Mouse (Mus musculus): ENCODE measurements around the gene Prickle1. TPM values are rescaled to one million over a fixed set of nuclear protein-coding genes. Genes with fewer than 3 reads are reported as not detected.

The Prickle1 gene
- total RNA-seq (2017): 2.0 and 2.3 TPM in 2 replicates

DNA sequence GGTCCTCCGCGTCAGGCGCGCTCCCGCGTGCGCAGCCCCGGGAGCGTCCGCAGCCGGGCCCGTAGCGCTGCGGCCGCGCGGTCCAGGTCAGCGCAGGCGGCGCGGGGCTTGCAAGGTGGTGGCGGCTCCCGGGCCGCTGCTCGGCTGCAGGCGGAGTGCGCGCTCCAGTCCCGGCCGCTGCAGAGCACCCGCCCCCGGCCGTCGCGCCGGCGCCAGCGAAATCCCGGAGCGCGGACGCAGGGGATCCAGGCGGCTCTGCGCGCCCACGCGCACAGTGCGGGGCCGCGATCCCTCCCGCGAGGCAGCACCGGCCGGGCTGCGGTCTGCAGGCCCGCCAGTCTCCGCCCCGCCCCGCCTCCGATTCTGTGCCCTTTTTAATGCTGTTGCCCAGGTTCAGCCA is at the start of gene Prickle1:
TSS of gene Prickle1 (minus strand) at position 146 of the 400 bp plus-strand sequence.
- peak; percentile 58 to 65 for ATAC-seq (replicated peaks in 1 of 2; ENCODE audit: insufficient read depth in 1 of 2, low FRiP score in 2 of 2, low TSS enrichment in 1 of 2, low read depth in 1 of 2, poor library complexity in 2 of 2, severe bottlenecking in 2 of 2)

DNA sequence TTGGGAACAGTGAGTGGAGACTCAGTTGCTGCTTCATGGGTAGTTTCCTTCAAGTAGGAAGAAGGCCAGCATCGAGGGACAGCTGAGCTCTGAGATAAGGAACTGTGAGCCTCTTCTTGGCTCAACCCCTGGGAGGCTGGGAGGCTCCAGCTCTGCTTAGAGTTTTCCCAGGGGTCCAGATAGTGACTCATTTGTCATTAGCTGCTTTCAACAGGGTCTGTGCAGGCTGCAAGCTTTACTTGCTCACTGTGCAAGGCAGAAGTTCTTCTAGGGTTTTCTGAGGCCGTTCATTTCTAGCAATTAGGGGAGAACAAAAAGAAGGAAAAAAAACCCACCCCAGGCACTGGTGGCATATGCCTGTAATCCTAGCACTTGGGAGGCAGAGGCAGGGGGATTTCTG is 44.5 kb upstream of the Prickle1 start:
- ATAC-seq (replicated peaks in 1 of 2; ENCODE audit: insufficient read depth in 1 of 2, low FRiP score in 2 of 2, low TSS enrichment in 1 of 2, low read depth in 1 of 2, poor library complexity in 2 of 2, severe bottlenecking in 2 of 2): no peak

DNA sequence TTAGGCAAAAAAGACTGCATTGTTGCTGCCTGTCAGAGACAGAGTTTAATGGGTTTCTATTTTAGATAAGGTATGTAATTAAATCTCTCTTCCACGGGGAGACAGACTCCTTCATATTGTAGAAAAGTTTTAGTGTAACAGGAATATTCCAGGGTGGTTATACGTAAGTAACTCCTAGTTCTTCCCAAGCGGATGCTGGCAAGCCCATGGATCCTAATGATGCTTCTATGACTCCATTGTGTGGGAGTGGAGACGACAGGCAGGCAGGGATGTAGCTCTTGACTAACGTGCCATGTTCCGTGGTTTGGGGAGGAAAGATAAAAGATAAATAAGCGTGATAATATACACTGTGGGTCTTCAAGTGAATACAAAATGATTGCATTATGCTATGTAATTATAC is 41.3 kb upstream of the Prickle1 start:
- ATAC-seq (replicated peaks in 1 of 2; ENCODE audit: insufficient read depth in 1 of 2, low FRiP score in 2 of 2, low TSS enrichment in 1 of 2, low read depth in 1 of 2, poor library complexity in 2 of 2, severe bottlenecking in 2 of 2): no peak

DNA sequence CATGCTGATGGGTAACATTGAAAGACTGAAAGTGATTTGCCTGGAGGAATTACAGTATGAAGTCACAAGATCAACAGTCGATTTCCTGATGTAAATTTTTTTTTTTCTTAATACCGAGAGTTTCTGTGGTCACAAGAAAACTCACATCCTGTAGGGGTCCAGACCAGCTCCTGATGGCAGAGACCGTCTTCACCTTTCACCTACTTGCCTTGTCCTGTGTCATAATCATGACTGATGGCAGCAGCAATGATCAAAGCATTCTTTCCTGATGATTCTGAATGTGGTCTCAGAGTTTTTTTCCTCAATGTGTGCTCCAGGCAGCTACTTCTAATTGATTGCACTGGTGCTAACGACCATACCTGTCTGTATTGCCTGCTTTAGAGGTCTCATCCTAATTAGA is 39.9 kb upstream of the Prickle1 start:
- no peak for ATAC-seq (replicated peaks in 1 of 2; ENCODE audit: insufficient read depth in 1 of 2, low FRiP score in 2 of 2, low TSS enrichment in 1 of 2, low read depth in 1 of 2, poor library complexity in 2 of 2, severe bottlenecking in 2 of 2)

DNA sequence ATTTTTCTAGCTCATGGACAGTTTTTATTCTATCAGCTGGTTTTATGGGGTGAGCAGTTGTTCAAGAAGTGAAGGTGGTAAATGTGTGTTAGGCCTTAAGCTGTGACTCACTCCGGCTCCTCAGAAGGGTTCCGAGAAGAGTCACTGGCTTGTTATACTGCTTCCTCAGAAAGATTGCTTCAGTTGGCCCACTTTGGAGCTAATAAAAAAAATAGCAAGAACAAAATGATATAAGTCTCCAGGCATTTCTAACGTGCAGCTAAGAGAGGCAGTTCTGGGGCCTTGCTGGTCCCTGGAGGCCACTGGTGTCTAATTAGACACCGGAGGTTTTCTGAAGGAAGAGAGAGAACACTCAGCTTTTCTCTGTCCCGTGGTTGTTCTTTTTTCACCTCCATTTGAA is 38.8 kb upstream of the Prickle1 start:
- no peak for ATAC-seq (replicated peaks in 1 of 2; ENCODE audit: insufficient read depth in 1 of 2, low FRiP score in 2 of 2, low TSS enrichment in 1 of 2, low read depth in 1 of 2, poor library complexity in 2 of 2, severe bottlenecking in 2 of 2)

DNA sequence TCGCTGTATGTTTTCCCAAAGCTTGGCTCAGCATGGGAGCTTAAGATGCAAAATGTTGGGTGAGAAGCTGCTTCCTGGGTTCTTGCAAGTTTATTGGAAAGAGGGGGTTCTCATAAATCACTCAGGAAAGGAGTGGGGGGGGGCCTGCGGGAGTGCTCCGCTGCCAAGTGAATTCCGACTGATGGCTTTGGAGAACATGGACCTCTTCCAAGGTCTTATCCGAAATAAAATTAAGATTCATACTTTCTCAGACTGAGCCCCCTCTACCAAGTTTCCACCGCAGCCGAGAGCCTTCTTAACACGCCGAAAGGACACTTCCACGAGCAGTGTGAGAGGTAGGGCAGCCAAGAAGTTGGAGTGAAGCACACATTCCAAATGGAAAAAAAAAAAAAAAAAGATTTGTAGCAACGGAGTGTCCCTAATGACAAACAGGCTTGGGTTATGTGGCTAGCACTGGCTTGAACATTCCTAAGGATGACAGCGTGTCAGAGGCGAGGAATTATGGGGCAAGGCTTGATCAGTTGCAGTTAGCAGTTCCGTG is 34.4 kb upstream of the Prickle1 start:
- no peak for ATAC-seq (replicated peaks in 1 of 2; ENCODE audit: insufficient read depth in 1 of 2, low FRiP score in 2 of 2, low TSS enrichment in 1 of 2, low read depth in 1 of 2, poor library complexity in 2 of 2, severe bottlenecking in 2 of 2)

DNA sequence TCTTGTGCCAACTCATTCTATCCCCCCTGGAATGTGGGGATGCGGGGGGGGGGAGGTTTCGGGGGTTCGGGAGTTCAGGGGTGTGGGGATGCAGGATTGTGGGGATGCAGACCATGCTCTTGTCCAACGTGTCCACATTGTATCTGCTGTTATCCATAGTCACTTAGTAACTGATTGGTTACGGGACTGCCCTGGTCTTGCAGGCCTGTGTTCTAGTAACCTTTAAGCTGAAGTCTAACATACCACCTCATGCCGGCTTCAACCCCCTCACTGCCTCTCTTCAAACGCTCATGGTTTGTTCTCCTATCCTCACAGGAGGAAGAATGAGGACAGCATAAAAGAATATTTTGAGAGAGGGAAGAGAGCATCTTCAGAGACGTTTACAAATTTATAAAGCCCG is 33.5 kb upstream of the Prickle1 start:
- ATAC-seq (replicated peaks in 1 of 2; ENCODE audit: insufficient read depth in 1 of 2, low FRiP score in 2 of 2, low TSS enrichment in 1 of 2, low read depth in 1 of 2, poor library complexity in 2 of 2, severe bottlenecking in 2 of 2): no peak

DNA sequence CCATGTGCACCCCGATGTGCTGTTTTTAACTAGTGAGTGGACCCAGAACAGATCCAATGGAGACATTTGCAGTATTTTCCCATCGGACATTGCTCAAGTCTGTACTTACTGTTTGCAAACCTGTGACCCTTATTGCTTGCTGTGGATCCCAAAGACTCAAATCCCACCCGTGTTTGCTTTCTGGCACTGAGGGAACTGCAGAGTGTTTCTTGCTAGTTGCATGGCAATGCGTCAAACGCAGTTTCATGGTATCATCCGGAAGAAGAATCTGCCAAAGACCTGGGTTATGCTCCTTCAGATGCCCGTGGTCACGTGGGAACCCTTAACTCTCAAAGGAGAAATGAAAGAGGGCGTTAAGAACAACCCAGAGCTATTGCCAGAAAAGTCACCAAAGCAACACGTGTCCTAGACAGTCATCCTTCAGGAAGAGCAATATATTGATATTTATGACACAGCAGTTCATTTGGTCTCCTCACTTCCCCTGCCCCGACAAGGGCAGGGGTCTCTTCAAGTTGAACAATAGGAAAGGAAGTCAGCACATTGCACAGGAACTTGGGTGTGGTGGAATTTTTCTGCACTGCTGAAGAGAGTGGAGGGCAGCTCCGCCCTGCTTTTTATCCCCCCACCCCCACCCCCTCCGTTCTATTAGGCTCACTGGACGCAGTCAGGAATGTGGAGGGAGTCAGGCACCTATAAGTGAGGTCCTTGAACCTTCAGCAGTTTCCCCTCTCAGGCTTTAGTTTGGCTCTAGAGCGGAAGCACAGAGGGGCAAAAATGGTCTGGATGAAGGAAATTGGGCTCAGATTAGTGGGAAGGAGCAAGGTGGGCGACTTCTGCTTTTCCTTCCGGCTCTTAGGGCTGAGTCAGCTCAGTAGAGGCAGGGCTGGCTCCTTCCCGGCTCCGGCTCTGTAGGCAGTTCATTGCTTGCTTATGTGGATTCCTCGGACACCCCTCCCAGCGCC is 32.4 kb upstream of the Prickle1 start:
- peak; percentile 40 to 58; a peak in 1 of 4 replicates for ATAC-seq (replicated peaks in 1 of 2; ENCODE audit: insufficient read depth in 1 of 2, low FRiP score in 2 of 2, low TSS enrichment in 1 of 2, low read depth in 1 of 2, poor library complexity in 2 of 2, severe bottlenecking in 2 of 2)

DNA sequence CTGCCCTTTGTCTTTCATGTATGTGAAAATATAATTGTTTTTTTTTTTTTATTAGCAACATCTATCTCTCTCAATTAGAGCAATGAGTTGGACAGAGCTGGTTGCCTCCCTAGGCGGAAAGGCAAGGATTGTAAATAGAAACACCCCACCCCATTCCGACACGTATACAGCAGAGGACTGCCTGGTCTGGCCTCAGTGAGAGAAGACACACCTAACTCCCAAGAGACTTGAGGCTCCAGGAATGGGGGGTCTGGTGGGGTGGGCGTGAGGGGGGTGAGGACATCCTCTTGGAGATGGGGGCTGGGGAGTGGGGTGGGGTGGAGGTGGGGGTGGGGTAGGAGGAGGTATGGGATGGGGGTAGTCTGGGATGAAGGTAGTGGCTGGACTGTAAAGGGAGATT is 23.9 kb upstream of the Prickle1 start:
- ATAC-seq (replicated peaks in 1 of 2; ENCODE audit: insufficient read depth in 1 of 2, low FRiP score in 2 of 2, low TSS enrichment in 1 of 2, low read depth in 1 of 2, poor library complexity in 2 of 2, severe bottlenecking in 2 of 2): no peak

DNA sequence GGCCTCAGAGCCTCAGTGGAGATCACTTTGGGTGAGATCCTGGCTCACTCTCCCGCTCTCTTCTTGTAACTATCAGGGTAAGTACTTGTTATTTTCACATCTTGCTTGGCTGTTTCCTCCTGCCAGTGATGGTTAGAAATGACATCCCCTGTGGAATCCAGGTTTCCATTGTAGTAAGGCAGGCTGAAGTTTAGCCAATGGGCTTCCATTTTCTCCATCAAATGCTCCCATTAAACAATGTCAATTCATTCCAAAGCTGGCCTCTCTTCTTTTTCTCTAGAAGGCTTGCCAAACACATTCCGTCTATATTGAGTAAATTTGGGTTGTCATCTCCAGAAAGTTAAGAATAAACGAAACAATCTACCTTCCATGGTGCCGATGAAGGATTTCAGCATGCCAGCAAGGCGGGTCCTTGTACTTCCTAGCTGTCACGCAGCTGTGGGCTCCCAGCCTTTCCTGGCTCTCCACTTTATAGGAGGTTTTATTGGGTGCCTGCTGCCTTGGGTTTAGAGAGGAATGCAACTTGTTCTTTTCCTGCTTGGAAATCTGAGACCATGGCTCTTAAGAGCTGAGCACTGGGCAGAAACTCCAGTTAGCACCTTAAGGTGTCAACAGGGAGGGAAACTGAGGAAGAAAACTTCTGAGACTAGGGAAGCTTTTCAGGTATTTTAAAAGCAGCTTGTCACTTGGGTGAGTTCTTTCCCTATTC is 22.9 kb upstream of the Prickle1 start:
- no peak for ATAC-seq (replicated peaks in 1 of 2; ENCODE audit: insufficient read depth in 1 of 2, low FRiP score in 2 of 2, low TSS enrichment in 1 of 2, low read depth in 1 of 2, poor library complexity in 2 of 2, severe bottlenecking in 2 of 2)

DNA sequence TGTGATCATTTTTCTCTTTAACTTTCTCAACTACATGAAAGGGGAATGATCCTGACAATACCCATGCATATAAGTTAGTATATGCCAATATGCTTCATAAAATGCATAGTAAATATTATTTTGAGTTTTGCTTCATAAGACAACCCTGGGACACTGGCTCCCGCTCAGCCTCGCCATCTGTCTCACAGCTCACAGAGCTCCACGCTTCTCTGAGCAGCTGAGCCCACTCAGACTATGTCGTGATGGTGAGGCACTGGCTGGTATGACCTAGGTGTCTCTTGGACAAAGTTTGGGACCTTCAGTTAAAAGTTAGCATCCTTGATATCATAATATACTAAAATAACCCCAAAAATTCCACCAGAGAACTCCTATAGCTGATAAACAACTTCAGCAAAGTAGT is 20.6 kb upstream of the Prickle1 start:
- no peak for ATAC-seq (replicated peaks in 1 of 2; ENCODE audit: insufficient read depth in 1 of 2, low FRiP score in 2 of 2, low TSS enrichment in 1 of 2, low read depth in 1 of 2, poor library complexity in 2 of 2, severe bottlenecking in 2 of 2)

DNA sequence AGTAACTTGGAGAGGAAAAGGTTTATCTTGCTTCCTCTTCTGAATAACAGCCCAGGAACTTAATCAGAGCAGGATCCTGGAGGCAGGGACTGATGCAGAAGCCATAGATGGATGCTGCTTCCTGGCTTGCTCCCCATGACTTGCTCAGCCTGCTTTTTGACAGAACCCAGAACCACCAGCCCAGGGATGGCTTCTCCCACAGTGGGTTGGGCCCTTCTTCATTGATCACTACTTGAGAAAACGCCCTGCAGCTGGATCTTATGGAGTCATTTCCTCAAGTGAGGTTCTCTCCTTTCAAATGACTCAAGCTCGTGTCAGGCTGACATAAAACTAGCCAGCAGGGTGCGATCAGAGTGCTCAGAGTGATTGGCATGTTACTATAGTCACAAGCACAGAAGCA is 19.3 kb upstream of the Prickle1 start:
- no peak for ATAC-seq (replicated peaks in 1 of 2; ENCODE audit: insufficient read depth in 1 of 2, low FRiP score in 2 of 2, low TSS enrichment in 1 of 2, low read depth in 1 of 2, poor library complexity in 2 of 2, severe bottlenecking in 2 of 2)

DNA sequence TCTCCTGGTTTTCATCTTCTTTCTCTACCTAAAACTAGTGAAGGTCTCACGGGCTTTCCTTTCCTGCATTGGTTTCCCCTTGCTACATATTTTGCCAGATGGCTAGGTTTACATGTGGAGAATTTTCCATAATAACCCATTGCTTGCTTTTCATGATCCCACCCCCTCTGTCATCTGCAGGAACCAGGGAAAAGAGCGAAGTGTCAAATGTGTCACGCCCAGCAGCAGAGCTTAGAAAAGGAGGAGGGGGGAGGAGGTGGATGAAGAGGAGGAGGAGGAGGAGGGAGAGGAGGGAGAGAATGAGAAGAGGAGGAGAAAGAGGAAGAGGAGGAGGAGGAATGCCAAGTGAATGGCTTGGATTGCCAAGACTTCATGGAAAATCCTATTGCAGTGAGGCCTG is 17.9 kb upstream of the Prickle1 start:
- ATAC-seq (replicated peaks in 1 of 2; ENCODE audit: insufficient read depth in 1 of 2, low FRiP score in 2 of 2, low TSS enrichment in 1 of 2, low read depth in 1 of 2, poor library complexity in 2 of 2, severe bottlenecking in 2 of 2): no peak

DNA sequence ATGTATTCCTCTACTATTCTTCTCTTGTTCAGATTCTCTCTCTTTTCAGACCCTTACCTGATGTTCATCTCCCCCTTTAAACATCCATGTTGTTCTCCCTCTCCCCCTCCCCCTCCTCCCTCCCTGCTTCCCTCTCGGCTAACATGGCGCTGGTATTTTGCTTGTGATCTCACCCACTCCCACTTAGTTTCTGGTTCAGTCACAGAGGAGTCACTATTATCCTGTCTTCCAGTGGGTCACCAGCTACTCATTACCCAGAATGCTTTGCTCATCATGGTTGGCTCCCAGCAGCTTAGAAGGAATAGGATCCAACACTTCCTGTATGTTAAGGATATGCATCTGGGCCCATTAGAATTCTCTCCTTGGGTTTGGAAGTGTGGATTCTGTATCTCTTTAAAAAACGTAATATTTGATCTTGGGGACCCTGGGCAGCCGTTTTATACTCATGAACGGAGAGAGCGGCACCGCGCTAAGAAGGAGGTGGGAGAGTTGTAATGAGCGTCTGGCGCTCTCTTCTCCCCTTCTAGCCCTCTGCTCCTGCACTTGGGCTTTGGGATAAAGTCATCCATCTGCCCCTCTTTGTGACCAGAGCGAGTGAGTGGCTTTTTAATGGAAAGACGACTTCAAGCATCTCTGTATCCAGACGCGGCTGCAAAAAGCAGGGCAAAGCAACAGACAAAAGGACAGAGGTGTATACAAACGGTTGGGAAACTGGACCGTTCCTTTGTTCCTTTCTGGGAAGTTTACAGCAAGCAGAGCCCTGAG is 16.0 kb upstream of the Prickle1 start:
- no peak for ATAC-seq (replicated peaks in 1 of 2; ENCODE audit: insufficient read depth in 1 of 2, low FRiP score in 2 of 2, low TSS enrichment in 1 of 2, low read depth in 1 of 2, poor library complexity in 2 of 2, severe bottlenecking in 2 of 2)

DNA sequence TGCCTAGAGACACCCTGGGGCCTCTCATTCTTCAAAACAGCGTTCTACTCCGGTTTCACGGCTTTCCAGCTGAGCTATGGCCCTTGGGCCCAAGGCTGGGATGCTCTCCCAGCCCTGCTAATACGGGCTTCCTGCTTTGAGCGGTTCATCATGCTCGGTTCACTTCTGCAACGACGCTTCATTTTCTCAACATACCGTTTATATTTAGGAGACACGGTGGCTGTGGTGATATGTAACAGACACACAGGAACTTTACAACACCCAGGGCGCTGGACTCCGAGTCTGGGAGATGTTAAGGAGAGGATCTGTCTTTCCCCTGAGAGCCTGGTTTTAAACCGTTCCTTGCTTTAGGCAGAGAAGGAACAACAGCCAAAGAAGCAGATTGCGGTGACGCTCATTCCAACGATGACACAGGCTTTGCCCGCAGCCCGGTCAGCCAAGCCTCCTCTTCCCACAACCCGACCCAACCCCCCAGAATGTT is 15.1 kb upstream of the Prickle1 start:
- no peak for ATAC-seq (replicated peaks in 1 of 2; ENCODE audit: insufficient read depth in 1 of 2, low FRiP score in 2 of 2, low TSS enrichment in 1 of 2, low read depth in 1 of 2, poor library complexity in 2 of 2, severe bottlenecking in 2 of 2)

DNA sequence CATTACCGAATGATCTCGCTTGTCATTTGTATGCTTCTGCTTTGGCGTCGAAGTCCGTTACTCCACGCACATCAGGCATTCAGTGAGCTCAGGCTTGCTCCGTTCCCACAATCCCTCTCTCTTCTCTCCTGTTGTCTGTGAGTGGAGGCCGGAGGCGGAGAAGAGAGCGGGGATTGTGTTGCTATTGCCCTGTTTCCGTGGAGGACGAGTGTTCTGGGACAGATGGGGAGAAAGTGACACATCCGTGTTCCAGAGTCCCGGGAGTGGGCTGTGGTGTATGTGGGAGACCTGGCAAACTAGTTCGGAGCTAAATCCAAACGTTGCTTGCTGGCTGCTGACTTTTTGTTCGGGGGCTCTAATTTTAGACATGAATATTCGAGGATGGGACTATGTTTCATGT is 14.6 kb upstream of the Prickle1 start:
- no peak for ATAC-seq (replicated peaks in 1 of 2; ENCODE audit: insufficient read depth in 1 of 2, low FRiP score in 2 of 2, low TSS enrichment in 1 of 2, low read depth in 1 of 2, poor library complexity in 2 of 2, severe bottlenecking in 2 of 2)

DNA sequence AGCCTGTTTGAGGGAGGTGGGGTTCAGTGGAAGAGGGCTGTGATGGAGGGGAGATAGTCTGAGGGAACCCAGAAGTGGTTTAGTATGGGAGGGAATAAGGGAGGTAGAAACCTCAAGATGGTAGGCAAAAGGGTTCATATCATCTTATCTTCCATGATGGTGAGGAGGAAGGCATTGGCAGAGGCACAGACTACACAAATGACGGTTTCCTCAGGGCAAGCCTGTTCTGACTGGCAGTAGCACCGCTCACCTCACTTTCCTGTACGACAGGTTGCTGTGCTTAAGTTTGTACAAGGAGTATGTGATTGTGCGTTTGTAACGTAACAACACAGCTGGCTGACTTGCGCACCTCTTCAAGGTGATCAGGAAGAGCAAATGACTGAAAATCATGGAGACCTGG is 7.2 kb upstream of the Prickle1 start:
- no peak for ATAC-seq (replicated peaks in 1 of 2; ENCODE audit: insufficient read depth in 1 of 2, low FRiP score in 2 of 2, low TSS enrichment in 1 of 2, low read depth in 1 of 2, poor library complexity in 2 of 2, severe bottlenecking in 2 of 2)

All from hematopoietic stem cell, adult 5-6 weeks (primary cell).